Mouse (Mus musculus) intestine, embryonic 14.5 days (tissue): ENCODE measurements around the gene Ing4. TPM values are rescaled to one million over a fixed set of nuclear protein-coding genes. Genes with fewer than 3 reads are reported as not detected.

Experiments
- ATAC-seq: fragments of 200-750 bp; cut with Nextera tagmentation; replicated peaks from 2 replicates; pipeline ENCODE4 v1.8.0; 2017; ENCODE audit warnings: low read depth, moderate number of reproducible peaks, moderate TSS enrichment, moderate library complexity; ENCODE audit not compliant: low FRiP score, low TSS enrichment
- DNase-seq: peaks from one replicate; pipeline ENCODE4 v3.0.0-alpha.2; 2018; ENCODE audit warnings: low spot score
- H3K27ac ChIP-seq: fragments of 300-500 bp; sonication (generic); 2 replicates; pipeline ENCODE4 v1.5.1; 2014; ENCODE audit warnings: low read depth, mild to moderate bottlenecking, control low read depth
- H3K27me3 ChIP-seq: fragments of 300-500 bp; sonication (generic); replicated peaks from 2 replicates; pipeline ENCODE4 v1.6.1; 2014; ENCODE audit warnings: low read length, control low read depth; ENCODE audit not compliant: control insufficient read depth, insufficient read depth
- H3K36me3 ChIP-seq: fragments of 300-500 bp; sonication (generic); 2 replicates; pipeline ENCODE4 v1.6.1; 2014; ENCODE audit warnings: low read length, control low read depth; ENCODE audit not compliant: control insufficient read depth, insufficient read depth
- H3K4me1 ChIP-seq: fragments of 300-500 bp; sonication (generic); replicated peaks from 2 replicates; pipeline ENCODE4 v1.6.1; 2014; ENCODE audit warnings: low read length, control low read depth, mixed read lengths; ENCODE audit not compliant: control insufficient read depth, insufficient read depth
- H3K4me2 ChIP-seq: fragments of 300-500 bp; sonication (generic); 2 replicates; pipeline ENCODE4 v1.6.1; 2014; ENCODE audit warnings: low read length
- H3K4me3 ChIP-seq: fragments of 300-500 bp; sonication (generic); 2 replicates; pipeline ENCODE4 v1.5.1; 2014; ENCODE audit warnings: low read depth, low read length, control low read depth, mixed read lengths
- H3K9ac ChIP-seq: fragments of 300-500 bp; sonication (generic); 2 replicates; pipeline ENCODE4 v1.6.1; 2014; ENCODE audit warnings: mild to moderate bottlenecking, low read length
- H3K9me3 ChIP-seq: fragments of 300-500 bp; sonication (generic); 2 replicates; pipeline ENCODE4 v1.6.1; 2016; ENCODE audit warnings: low read length, control low read depth; ENCODE audit not compliant: control insufficient read depth
- WGBS: fragments of 180-500 bp; shearing (Covaris S2); extraction: QIAGEN DNeasy Blood & Tissue Kit; methylation state at CpG from one replicate; pipeline ENCODE4 v1.1.7; 2014; 5-methylcytosine and 5-hydroxymethylcytosine counted together
- polyA plus RNA-seq: library from polyadenylated mRNA; unstranded; fragments of >200 nt; fragmentation: Nextera tagmentation; extraction: Ambion mirVana; gene quantifications from 2 replicates; pipeline ENCODE4 v1.2.1, GENCODE M21; 2014

The Ing4 gene
- 94.4 and 108 TPM in 2 replicates for polyA plus RNA-seq

DNA sequence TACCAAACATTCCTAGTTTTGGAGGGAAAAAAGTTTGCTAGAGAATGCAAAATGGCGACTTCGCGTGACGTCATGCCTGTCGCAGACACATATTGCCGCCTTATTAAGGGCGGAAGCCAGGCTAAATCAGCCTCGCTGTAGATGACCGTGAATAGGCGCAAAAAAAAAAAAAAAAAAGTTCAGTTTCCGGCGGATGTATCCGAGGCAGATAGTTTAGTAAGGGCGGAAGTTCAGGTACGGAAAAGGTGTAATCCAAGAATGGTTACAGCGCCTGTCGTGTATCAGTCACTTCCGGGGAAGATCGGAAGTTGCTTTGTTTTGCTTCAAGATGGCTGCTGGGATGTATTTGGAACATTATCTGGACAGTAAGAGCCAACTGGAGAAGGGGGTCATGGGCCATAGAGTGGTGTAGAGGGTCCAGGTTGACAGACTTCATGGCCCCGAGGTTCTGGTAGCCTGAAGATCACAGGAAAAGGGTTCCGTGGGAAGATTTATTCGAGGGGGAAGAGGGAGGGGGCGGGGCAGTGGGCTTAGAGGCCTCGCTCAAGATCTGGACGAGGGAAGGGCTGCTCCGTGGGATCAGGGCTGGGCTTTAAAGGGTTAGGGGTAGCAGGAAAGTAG lies at the start of gene Ing4:
Gene Ing4, plus strand, starts transcription at position 228 of the 621 bp plus-strand sequence.
- DNase-seq, result peak; percentile 89
- Histone ChIP-seq H3K36me3 (peaks cover 49% of the 10 kb centered on the region), H3K27ac (peak within 1 kb of the TSS; percentile 80), H3K9ac (peak within 1 kb of the TSS; percentile 73), H3K4me1 (peaks cover 14% of the 10 kb centered on the region; the same call in 1 of the 2 replicates), H3K27me3 (no peaks in the 10 kb centered on the region), H3K4me2 (peak within 1 kb of the TSS; percentile 86), H3K4me3 (peak within 1 kb of the TSS; percentile 66), H3K9me3 (no peaks in the 10 kb centered on the region)
- ATAC-seq, result peak; percentile 97
- under 1% methylated on average over 26 of the region's 26 CpGs for WGBS

DNA sequence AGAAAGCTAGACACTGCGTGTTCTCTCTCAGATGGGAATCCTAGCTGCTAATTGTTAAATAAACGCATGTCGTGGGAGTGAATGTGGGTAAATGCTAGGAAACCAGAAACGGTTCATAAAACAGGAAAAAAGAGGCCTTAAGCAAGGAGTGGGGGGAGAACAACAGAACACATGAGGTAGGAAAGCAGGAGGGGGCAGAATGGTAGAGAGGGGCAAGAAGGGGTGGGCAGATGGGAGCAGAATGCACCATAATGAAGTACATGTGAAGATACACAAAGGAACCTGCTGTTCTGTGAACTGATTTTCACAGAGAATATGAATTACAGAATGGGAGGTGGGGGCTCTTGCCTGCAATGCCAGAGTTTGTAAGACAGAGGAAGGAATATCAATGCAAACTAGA lies 47.3 kb upstream of the Ing4 start:
- no peak for ATAC-seq
- DNase-seq, result no peak
- Histone ChIP-seq H3K27ac (no peak overlapping the region), H3K27me3 (peaks cover 37% of the 10 kb centered on the region), H3K36me3 (no peaks in the 10 kb centered on the region), H3K9me3 (peaks cover 4% of the 10 kb centered on the region; the same call in 1 of the 2 replicates), H3K4me1 (0 out of 2 replicates have a peak, but pooled peaks cover 7% of the 10 kb centered on the region), H3K4me2 (no peak overlapping the region), H3K4me3 (no peak overlapping the region), H3K9ac (no peak overlapping the region)
- 69% methylated on average over 4 of the region's 4 CpGs for WGBS

DNA sequence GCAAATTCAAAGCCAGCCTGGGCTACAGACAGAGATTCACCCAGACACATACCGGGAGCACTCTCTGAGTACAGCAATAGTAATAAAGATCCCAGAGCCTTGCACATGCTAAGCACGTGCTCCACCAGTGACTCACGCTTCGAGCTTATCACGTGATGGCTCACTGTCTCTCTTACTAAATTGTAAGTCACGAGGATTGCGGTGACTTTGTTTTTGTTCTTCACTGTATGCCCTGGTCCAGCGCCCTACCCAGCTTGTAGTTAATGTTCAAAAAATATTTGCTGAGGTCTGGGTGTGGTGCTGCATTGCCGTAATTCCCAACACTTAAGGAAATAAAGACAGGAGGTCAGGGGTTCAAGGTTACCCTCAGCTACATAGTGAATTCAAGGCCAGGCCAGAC lies 46.2 kb upstream of the Ing4 start:
- H3K4me3 ChIP-seq, result no peak overlapping the region
- H3K9me3 ChIP-seq, result peaks cover 4% of the 10 kb centered on the region; the same call in 1 of the 2 replicates
- H3K9ac ChIP-seq, result no peak overlapping the region
- H3K4me1 ChIP-seq, result peaks cover 9% of the 10 kb centered on the region; the same call in 1 of the 2 replicates
- 74% methylated on average over 9 of the region's 9 CpGs for WGBS
- H3K27me3 ChIP-seq, result peaks cover 48% of the 10 kb centered on the region
- H3K27ac ChIP-seq, result no peak overlapping the region
- no peaks in the 10 kb centered on the region for H3K36me3 ChIP-seq
- no peak for DNase-seq
- peak; percentile 21; the same call in 1 of the 2 replicates for ATAC-seq
- no peak overlapping the region for H3K4me2 ChIP-seq

DNA sequence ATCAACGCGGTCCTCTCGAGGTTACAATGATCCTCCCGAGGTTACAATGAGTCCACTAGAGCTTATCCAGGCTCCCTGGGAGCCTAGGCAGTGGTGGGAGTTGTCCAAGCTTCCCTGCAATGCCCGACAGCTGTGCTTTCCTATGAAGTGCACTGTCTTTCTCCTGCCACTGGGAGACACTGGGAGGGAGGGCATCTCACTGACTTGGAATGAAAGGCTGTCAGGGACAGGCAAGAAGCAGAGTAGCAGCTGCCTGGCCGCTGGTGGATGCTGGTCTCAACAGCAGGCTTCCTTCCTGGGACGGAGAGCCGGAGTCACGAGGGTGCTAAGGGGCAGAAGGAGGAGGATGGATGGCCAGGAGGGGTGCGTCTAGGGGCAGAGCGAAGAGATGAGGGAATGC lies 45.7 kb upstream of the Ing4 start:
- peak overlapping the region; percentile 1; the same call in 1 of the 2 replicates for H3K4me2 ChIP-seq
- ATAC-seq, result no peak
- no peaks in the 10 kb centered on the region for H3K36me3 ChIP-seq
- peaks cover 54% of the 10 kb centered on the region for H3K27me3 ChIP-seq
- no peak overlapping the region for H3K4me3 ChIP-seq
- H3K27ac ChIP-seq, result no peak overlapping the region
- no peak overlapping the region for H3K9ac ChIP-seq
- peak; percentile 58 for DNase-seq
- H3K9me3 ChIP-seq, result peaks cover 4% of the 10 kb centered on the region; the same call in 1 of the 2 replicates
- 15% methylated on average over 11 of the region's 11 CpGs for WGBS
- peaks cover 9% of the 10 kb centered on the region; the same call in 1 of the 2 replicates for H3K4me1 ChIP-seq

DNA sequence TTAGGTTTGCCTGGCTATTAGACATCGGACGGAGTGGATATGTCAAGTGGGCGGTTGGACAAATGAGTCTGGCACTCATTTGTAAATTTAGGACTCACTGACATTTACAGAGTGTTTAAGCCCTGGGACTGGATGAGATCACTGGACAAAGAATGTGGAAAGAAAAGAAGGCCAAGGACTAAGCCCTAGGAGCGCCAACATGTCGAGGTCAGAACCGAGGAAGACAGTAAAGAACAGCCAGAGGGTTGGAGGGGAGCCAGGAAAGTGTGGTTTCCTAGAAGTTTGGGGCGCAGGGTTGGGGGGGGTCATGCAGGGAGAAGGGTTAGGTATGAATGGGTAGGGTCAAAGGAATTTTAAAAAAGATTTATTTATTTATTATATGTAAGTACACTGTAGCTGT lies 44.3 kb upstream of the Ing4 start:
- H3K4me1 ChIP-seq, result peaks cover 9% of the 10 kb centered on the region; the same call in 1 of the 2 replicates
- no peak overlapping the region for H3K9ac ChIP-seq
- H3K4me2 ChIP-seq, result no peak overlapping the region
- H3K9me3 ChIP-seq, result peaks cover 2% of the 10 kb centered on the region; the same call in 1 of the 2 replicates
- H3K36me3 ChIP-seq, result no peaks in the 10 kb centered on the region
- ATAC-seq (no peak), DNase-seq (no peak)
- peaks cover 67% of the 10 kb centered on the region for H3K27me3 ChIP-seq
- no peak overlapping the region for H3K4me3 ChIP-seq
- WGBS, result 77% methylated on average over 7 of the region's 7 CpGs
- no peak overlapping the region for H3K27ac ChIP-seq

DNA sequence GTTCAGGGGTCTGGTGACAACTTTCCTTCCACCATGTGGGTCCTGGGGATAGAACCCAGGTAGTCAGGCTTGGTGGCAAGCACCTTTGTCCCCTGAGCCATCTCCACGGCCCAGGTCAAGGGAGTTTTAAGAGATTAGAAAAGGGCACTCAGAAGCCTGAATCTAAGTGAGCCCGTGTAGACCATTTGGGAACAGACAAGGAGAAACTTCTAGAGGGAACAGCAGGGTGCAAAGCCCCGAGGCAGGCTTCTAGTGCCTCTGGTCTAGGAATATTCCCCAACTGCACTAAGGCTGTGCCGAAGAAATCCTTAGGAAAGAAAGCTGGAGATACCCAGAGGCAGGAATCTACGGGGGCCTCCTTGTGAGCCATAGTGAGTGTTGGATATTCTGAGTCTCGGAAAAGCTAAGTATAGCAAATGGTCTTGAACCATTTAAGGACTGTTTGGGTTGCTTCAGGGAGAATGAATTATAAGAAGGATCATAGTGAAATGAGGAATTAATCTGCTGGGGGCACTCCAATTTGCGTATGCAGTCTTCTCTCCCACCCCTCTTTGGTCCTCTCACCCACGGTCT lies 43.6 kb upstream of the Ing4 start:
- ATAC-seq, result no peak
- peak overlapping the region; percentile 94 for H3K4me2 ChIP-seq
- H3K4me3 ChIP-seq, result 0 out of 2 replicates have a peak overlapping the region, but pooled peaks have one; percentile 49
- H3K4me1 ChIP-seq, result peaks cover 9% of the 10 kb centered on the region; the same call in 1 of the 2 replicates
- WGBS, result 49% methylated on average over 8 of the region's 8 CpGs
- H3K36me3 ChIP-seq, result no peaks in the 10 kb centered on the region
- H3K27me3 ChIP-seq, result peaks cover 73% of the 10 kb centered on the region
- H3K9ac ChIP-seq, result no peak overlapping the region
- H3K9me3 ChIP-seq, result no peaks in the 10 kb centered on the region
- no peak overlapping the region for H3K27ac ChIP-seq
- DNase-seq, result no peak

DNA sequence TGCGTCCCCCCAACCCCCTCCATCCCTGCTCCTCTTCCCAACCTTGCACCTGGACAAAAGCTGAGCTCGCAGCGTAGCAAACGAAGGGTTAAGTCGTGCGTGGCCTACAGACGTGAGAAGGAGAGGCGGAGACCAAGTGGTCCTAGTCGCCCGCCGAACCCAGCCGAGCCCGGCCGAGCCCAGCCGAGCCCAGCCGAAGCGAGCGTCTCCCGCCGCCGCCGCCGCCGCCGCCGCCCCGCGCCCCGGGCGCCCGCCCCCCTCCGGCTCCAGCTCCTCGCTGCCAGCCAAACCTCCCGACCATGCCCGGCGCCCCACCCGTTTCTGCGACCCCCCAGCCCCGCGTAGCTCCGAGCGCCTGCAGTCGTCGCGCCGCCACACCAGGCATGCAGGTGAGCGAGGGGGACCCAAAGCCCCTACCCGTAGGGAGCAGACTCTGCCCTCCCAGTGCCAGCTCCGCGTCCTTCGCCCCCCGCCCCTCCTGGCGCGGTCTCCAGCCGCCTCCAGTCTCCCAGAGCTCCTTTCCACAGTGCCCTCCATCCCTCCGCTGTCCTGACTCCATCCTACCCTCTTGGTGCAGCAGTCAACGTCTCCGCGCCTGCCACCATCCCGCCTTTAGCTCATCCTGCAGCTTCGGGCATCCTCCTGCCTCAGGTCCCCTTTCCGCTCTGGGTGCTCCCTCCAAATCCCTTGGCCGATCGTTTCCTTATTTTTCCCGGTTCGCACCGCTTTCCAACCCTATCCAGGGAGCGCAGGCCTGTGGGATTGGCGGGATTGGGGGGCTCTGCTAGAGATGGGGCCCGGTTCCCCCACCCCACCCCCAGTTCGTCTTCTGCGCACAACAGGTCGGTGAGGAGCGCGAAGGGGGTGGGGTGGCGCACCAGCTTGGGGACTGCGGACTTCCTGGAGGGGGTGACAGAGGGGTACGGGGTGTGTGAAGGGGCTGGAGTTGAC lies 42.7 kb upstream of the Ing4 start, which contains the start of gene Pianp:
Gene Pianp, plus strand, starts transcription at position 144 of the 951 bp plus-strand sequence.
- ATAC-seq, result peak; percentile 65
- under 1% methylated on average over 76 of the region's 78 CpGs for WGBS
- Histone ChIP-seq H3K4me3 (peak within 1 kb of the TSS; percentile 49), H3K9ac (peak within 1 kb of the TSS; percentile 47), H3K27ac (no peak within 1 kb of the TSS), H3K27me3 (peaks cover 78% of the 10 kb centered on the region), H3K9me3 (no peaks in the 10 kb centered on the region), H3K4me2 (peak within 1 kb of the TSS; percentile 94), H3K36me3 (no peaks in the 10 kb centered on the region), H3K4me1 (peaks cover 9% of the 10 kb centered on the region; the same call in 1 of the 2 replicates)
- DNase-seq, result peak; percentile 91

DNA sequence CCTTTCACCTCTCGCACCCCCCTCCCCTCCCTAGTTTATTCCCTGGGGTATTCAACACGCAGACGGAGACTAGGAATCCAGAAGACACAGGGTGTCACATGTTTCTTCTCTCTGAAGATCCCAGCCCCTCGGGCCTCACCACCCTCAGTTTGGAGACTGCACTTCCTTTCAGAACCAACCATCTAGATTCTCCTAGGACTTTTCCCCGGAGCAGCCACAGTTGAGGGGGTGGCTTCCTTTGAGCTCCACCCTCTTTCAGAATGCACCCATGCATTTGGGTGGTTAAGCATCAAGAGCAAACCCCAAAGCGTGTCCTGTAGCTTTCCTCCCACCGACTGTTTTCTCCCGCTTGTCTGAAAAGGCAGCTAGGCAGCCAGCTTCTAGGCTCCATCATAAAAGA lies 41.5 kb upstream of the Ing4 start:
- peaks cover 9% of the 10 kb centered on the region; the same call in 1 of the 2 replicates for H3K4me1 ChIP-seq
- 10% methylated on average over 8 of the region's 8 CpGs for WGBS
- H3K36me3 ChIP-seq, result no peaks in the 10 kb centered on the region
- no peak overlapping the region for H3K9ac ChIP-seq
- H3K9me3 ChIP-seq, result no peaks in the 10 kb centered on the region
- no peak overlapping the region for H3K27ac ChIP-seq
- peaks cover 81% of the 10 kb centered on the region for H3K27me3 ChIP-seq
- ATAC-seq (no peak), DNase-seq (no peak)
- no peak overlapping the region for H3K4me2 ChIP-seq
- H3K4me3 ChIP-seq, result no peak overlapping the region
